Mouse (Mus musculus) G1E (cell line): ENCODE data around the gene Fam129c.

Source experiments
- CTCF ChIP-seq: IDR thresholded peaks from 2 replicates; pipeline ENCODE4 v1.5.1; 2012; ENCODE audit warnings: low read depth, low read length, inconsistent platforms, mixed read lengths
- POLR2AphosphoS5 ChIP-seq: IDR thresholded peaks from 2 replicates; pipeline ENCODE4 v1.6.1; 2012; ENCODE audit warnings: low read depth, low read length, inconsistent platforms; ENCODE audit not compliant: insufficient replicate concordance
- TAL1 ChIP-seq: conservative IDR thresholded peaks from 2 replicates; pipeline ENCODE4 v1.6.1; 2012; ENCODE audit warnings: low read depth, low read length, inconsistent platforms, mixed read lengths

DNA sequence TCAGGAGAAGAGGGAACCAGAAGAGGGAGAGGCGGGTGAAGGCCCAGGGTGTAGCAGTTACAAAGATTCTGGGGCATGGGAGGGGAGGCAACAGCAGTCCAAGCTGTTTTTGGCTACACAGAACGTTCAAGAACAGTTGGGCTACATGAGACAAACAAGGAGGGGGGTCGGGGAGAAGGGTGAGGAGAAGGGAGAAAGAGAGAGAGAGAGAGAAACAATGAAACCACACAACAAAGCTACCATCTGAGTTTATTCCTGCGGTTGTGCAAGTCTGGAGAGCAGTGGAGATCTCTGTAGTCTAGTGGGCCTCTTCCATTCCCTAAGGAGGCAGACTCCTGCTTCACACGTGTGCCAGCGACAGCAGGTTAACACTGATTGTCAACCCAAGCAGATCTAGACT, 43.4 kb upstream of the Fam129c start:
- TF ChIP-seq CTCF (no peak), POLR2AphosphoS5 (no peak), TAL1 (no peak)
